Mouse (Mus musculus): ENCODE measurements around the gene Fam117a.

The Fam117a gene

DNA sequence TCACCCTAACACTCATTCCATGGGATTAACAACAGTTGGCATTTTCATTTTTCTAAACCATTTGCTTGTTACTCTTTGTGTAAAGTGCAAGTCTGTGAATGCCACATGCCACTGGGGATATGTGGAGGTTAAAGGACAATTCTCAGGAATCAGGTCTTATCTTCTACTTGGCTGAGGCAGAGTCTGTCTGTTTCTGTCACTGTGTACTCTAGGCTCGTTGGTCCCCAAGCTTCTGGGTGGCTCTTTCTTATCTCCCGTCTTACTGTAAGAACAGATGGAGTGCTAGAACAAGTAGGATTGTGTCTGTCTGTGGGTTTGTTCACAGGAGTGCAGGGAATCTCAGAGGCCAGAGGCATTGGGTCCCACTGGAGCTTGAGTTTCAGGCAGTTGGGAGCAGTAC, 94.5 kb downstream of the Fam117a start:
- DNase-seq = no peak

All from lung, postnatal 36 days (tissue).